Mouse (Mus musculus): ENCODE data around the gene Olfr819.
"Not testable (repeated sequence)": the region's sequence is repeated elsewhere in the genome, so short reads cannot be mapped to it uniquely, and the experiment has no call there.

DNA sequence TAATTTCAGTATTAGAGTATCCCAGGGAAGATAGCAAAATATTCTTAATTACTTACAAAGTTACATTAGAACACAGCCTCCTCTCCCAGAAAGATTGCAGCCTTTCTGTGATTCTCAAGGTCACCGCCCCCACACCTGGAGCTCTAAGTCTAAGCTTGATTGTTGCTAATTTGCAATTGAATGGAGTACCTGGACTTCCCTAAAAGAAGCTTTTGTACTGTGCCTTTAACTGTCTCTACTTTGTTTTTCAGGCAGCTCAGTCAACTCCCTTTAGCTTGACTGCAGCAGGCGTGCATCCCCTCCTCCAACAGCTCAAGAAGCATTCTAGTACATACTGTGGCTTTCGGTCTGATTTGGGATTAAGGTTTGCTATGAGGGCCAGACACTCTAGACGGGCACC lies 37.0 kb upstream of the Olfr819 start:
- not testable (repeated sequence) for TF ChIP-seq CTCF (IDR thresholded peaks at IDR 0.05; ENCODE audit: low read depth, low read length); POLR2A (IDR thresholded peaks at IDR 0.05; ENCODE audit: extremely low read depth, insufficient read depth, low read length)

Measured in liver, adult 2 months (tissue).